ENCODE assay signal across 8 mouse cellular contexts in the genomic region with DNA sequence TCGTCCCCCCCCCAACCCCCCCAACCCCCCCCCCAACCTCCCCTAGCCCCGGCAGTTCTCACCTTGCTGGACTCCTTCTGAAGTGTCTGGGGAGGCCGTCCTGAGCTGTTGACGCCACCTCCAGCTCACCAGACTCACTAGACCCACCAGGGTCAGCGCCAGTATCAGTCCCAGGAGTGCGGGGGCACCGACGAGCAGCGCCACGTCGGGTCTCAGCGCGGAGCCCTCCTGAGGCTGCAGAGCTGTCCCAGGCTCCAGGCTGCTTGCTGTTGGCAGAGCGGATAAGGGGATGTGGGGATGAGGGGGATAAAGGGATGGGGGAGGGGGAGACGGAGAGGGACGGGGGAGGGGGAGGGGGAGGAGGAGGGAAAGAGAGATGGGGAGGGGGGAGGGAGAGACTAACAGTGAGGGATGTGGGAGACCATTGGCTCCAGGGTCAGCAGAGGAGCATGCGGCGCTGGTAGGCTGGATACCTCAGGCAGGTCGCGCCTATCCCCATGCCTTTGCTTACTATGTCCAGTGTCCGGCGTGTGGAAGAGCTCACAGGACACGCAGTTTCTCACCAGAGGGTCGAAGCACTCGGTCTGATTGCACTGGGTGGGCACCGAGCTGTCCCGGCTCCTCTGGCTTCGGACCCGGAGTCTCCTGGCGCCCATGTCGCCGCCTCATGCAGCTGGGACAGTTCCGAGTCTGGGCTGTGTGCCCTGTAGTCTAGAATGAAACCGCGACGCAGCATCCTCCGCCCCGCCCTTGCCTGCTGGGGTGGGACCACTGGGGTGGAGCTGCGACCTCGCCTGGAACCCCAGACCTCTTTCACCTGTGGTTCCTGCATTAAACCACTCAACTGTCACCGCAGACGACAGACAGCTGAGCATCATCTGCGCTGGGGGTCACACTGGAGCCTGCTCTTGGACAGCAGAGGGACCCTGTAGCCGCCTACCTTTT. TPM values are rescaled to one million over a fixed set of nuclear protein-coding genes. Genes with fewer than 3 reads are reported as not detected.
A peak's percentile ranks its signal among the peaks of the same experiment; 100 is the strongest.
DNase-seq lines count a peak whose midpoint lies in the region; ATAC-seq and TF ChIP-seq lines count a peak whose summit lies in the region.

Gene Tnfrsf13c (minus strand): TSS at position 713 of the 945 bp plus-strand sequence.

- no peak for TF ChIP-seq CTCF in layer of hippocampus, adult 2 months (conservative IDR thresholded peaks at IDR 0.05)
- no peak for TF ChIP-seq CTCF in lung, embryonic 14.5 days (IDR thresholded peaks at IDR 0.05; ENCODE audit: low read depth)
- no peak for TF ChIP-seq CTCF in olfactory bulb, adult 2 months (IDR thresholded peaks at IDR 0.05; ENCODE audit: insufficient read depth, low read depth, low read length)

- peak within 1 kb of the TSS; percentile 64 for H3K4me2 ChIP-seq in embryonic facial prominence, embryonic 14.5 days (ENCODE audit: low read depth, low read length)
- H3K4me2 ChIP-seq in hindbrain, embryonic 12.5 days (replicated peaks) = peak within 1 kb of the TSS; percentile 69
- peak within 1 kb of the TSS; percentile 65 for H3K4me2 ChIP-seq in lung, embryonic 14.5 days

- no peak for DNase-seq in layer of hippocampus, adult 2 months (ENCODE audit: low spot score in 2 of 2)
- DNase-seq in layer of hippocampus, adult 9-10 months (ENCODE audit: low spot score) = no peak
- DNase-seq in embryonic facial prominence, embryonic 14.5 days (ENCODE audit: low spot score) = peak; percentile 48
- DNase-seq in lung, embryonic 14.5 days = peak; percentile 64
- no peak for DNase-seq in gastrocnemius, adult 18-20 months (ENCODE audit: low spot score)

- H3K27me3 ChIP-seq in embryonic facial prominence, embryonic 14.5 days (replicated peaks; ENCODE audit: control insufficient read depth, insufficient read depth, low read length) = peaks cover 25% of the 10 kb centered on the region
- H3K27me3 ChIP-seq in hindbrain, embryonic 12.5 days = peaks cover 39% of the 10 kb centered on the region
- peaks cover 31% of the 10 kb centered on the region for H3K27me3 ChIP-seq in lung, embryonic 14.5 days (ENCODE audit: insufficient read depth, low read length)

- H3K4me3 ChIP-seq in layer of hippocampus, adult 2 months = peak within 1 kb of the TSS; percentile 41
- H3K4me3 ChIP-seq in embryonic facial prominence, embryonic 14.5 days (ENCODE audit: low read depth, low read length) = peak within 1 kb of the TSS; percentile 36
- peak within 1 kb of the TSS; percentile 30 for H3K4me3 ChIP-seq in hindbrain, embryonic 12.5 days
- peak within 1 kb of the TSS; percentile 30 for H3K4me3 ChIP-seq in lung, embryonic 14.5 days (ENCODE audit: low read depth, low read length)
- peak within 1 kb of the TSS; percentile 50 for H3K4me3 ChIP-seq in olfactory bulb, adult 2 months (ENCODE audit: insufficient read depth, low read depth, low read length)

- WGBS in embryonic facial prominence, embryonic 14.5 days = 3% methylated on average over 32 of the region's 44 CpGs
- under 1% methylated on average over 44 of the region's 44 CpGs for WGBS in hindbrain, embryonic 12.5 days
- WGBS in lung, embryonic 14.5 days = 2% methylated on average over 43 of the region's 44 CpGs
- 4% methylated on average over 44 of the region's 44 CpGs for WGBS in olfactory bulb, adult 2 months

- H3K27ac ChIP-seq in layer of hippocampus, adult 2 months = no peak within 1 kb of the TSS
- H3K27ac ChIP-seq in embryonic facial prominence, embryonic 14.5 days (replicated peaks; ENCODE audit: low read depth, low read length) = no peak within 1 kb of the TSS
- no peak within 1 kb of the TSS for H3K27ac ChIP-seq in hindbrain, embryonic 12.5 days
- no peak within 1 kb of the TSS for H3K27ac ChIP-seq in lung, embryonic 14.5 days (ENCODE audit: low read depth)
- no peak within 1 kb of the TSS for H3K27ac ChIP-seq in olfactory bulb, adult 2 months (ENCODE audit: insufficient read depth, low read depth, low read length)

- H3K4me1 ChIP-seq in embryonic facial prominence, embryonic 14.5 days (ENCODE audit: control insufficient read depth, insufficient read depth, low read length) = peaks cover 5% of the 10 kb centered on the region; the same call in 1 of the 2 replicates
- peaks cover 18% of the 10 kb centered on the region for H3K4me1 ChIP-seq in hindbrain, embryonic 12.5 days
- H3K4me1 ChIP-seq in lung, embryonic 14.5 days (ENCODE audit: insufficient read depth) = peaks cover 4% of the 10 kb centered on the region; the same call in 1 of the 2 replicates
- H3K4me1 ChIP-seq in olfactory bulb, adult 2 months (ENCODE audit: control insufficient read depth, insufficient read depth, low read length) = peaks cover 34% of the 10 kb centered on the region

- no peaks in the 10 kb centered on the region for H3K36me3 ChIP-seq in embryonic facial prominence, embryonic 14.5 days (ENCODE audit: control insufficient read depth, insufficient read depth, low read length)
- no peaks in the 10 kb centered on the region for H3K36me3 ChIP-seq in hindbrain, embryonic 12.5 days
- H3K36me3 ChIP-seq in lung, embryonic 14.5 days (ENCODE audit: insufficient read depth) = no peaks in the 10 kb centered on the region

- TF ChIP-seq POLR2A in olfactory bulb, adult 2 months (IDR thresholded peaks at IDR 0.05; ENCODE audit: insufficient read depth, low read depth, low read length) = no peak

- peak; percentile 24; the same call in 1 of the 2 replicates for ATAC-seq in embryonic facial prominence, embryonic 14.5 days (ENCODE audit: low read depth)
- 0 out of 2 replicates have a peak, but pooled peaks have one; percentile 55 for ATAC-seq in hindbrain, embryonic 12.5 days (ENCODE audit: low FRiP score)
- peak; percentile 59; the same call in 1 of the 2 replicates for ATAC-seq in lung, embryonic 14.5 days (ENCODE audit: insufficient read depth)
- no peak for ATAC-seq in activated CD4-positive, CD25-positive, alpha-beta regulatory T cell, adult 4 months

- H3K9me3 ChIP-seq in embryonic facial prominence, embryonic 14.5 days (ENCODE audit: control insufficient read depth, low read length) = no peaks in the 10 kb centered on the region
- no peaks in the 10 kb centered on the region for H3K9me3 ChIP-seq in hindbrain, embryonic 12.5 days (replicated peaks)
- H3K9me3 ChIP-seq in lung, embryonic 14.5 days (ENCODE audit: low read depth, low read length) = no peaks in the 10 kb centered on the region

- H3K9ac ChIP-seq in embryonic facial prominence, embryonic 14.5 days (ENCODE audit: low read depth, low read length) = peak within 1 kb of the TSS; percentile 48
- H3K9ac ChIP-seq in hindbrain, embryonic 12.5 days = peak within 1 kb of the TSS; percentile 49; the same call in 1 of the 2 replicates
- H3K9ac ChIP-seq in lung, embryonic 14.5 days = no peak within 1 kb of the TSS

RNA-seq across cellular contexts. Expression of gene Tnfrsf13c, which starts in this region (rescaled TPM):
- under 1 TPM; 0.54 to 0.79 TPM for total RNA-seq in layer of hippocampus, adult 2 months (2021)
- polyA plus RNA-seq in embryonic facial prominence, embryonic 14.5 days (2014; fragmentation: Nextera tagmentation; extraction: Ambion mirVana) = 0.17 and 0.40 TPM in 2 replicates
- 0.18 and 0.34 TPM in 2 replicates for polyA plus RNA-seq in hindbrain, embryonic 12.5 days (2016; fragmentation: Nextera tagmentation; extraction: Ambion mirVana)
- polyA plus RNA-seq in lung, embryonic 14.5 days (2014; fragmentation: Nextera tagmentation; extraction: Ambion mirVana) = 0.22 TPM in 1 of 2 replicates, not detected in the other
- not detected in 2 replicates for polyA plus RNA-seq in olfactory bulb, adult 2 months (2012; ENCODE audit: insufficient read depth, insufficient read length, low replicate concordance, missing spikeins)
- 10 to 100 TPM in 1 of 2 experiments, 1 to 10 TPM in 1; 2.5 to 10.9 TPM for polyA plus RNA-seq in activated CD4-positive, CD25-positive, alpha-beta regulatory T cell, adult 4 months (2017; shearing (Covaris generic))
- not detected for total RNA-seq in gastrocnemius, adult 18-20 months (2021)

Comparison
In these comparisons a context has a peak if more than half of its experiments do, and no peak if none do; other contexts are left out.
1. Peak in DNase-seq, ATAC-seq, H3K4me3 ChIP-seq, H3K9ac ChIP-seq and H3K4me2 ChIP-seq in embryonic facial prominence, embryonic 14.5 days; RNA of the gene not detected or under 1 TPM.
2. Peak in ATAC-seq, H3K4me3 ChIP-seq, H3K9ac ChIP-seq and H3K4me2 ChIP-seq in hindbrain, embryonic 12.5 days; RNA of the gene not detected or under 1 TPM.
3. Peak in DNase-seq, ATAC-seq, H3K4me3 ChIP-seq and H3K4me2 ChIP-seq in lung, embryonic 14.5 days; RNA of the gene not detected or under 1 TPM.